Comparison of ENCODE assay signal across 21 mouse cellular contexts in genomic region chr17:29864440-29864839, GRCm38 (mm10).
DNase-seq lines count a peak whose midpoint lies in the region; ATAC-seq and TF ChIP-seq lines count a peak whose summit lies in the region.
"Had no signal": no experiment of that assay in that cellular context is flagged by ENCODE, and none has a peak within 500 bp of the region (broad histone marks: within the 10 kb centered on the region; RNA-seq: fewer than 3 reads in every experiment).

No protein-coding gene starts in this region.

- H3K27ac ChIP-seq in heart, adult 2 months, result no peak overlapping the region
- H3K27ac ChIP-seq in lung, postnatal 0 days (ENCODE audit: low read length), result no peak overlapping the region
- no peak overlapping the region for H3K27ac ChIP-seq in MEL (ENCODE audit: control insufficient read depth, low read depth, low read length)
- H3K27ac ChIP-seq in liver, embryonic 12.5 days, result 0 out of 2 replicates have a peak overlapping the region, but pooled peaks have one; percentile 41
- H3K27ac ChIP-seq: embryonic facial prominence, embryonic 15.5 days; forebrain, embryonic 12.5 days; hindbrain, embryonic 15.5 days; liver, embryonic 15.5 days; macrophage; midbrain, embryonic 12.5 days; stomach, embryonic 15.5 days had no signal

- no peaks in the 10 kb centered on the region for H3K27me3 ChIP-seq in heart, adult 2 months (ENCODE audit: control insufficient read depth, insufficient read depth, low read length)
- no peaks in the 10 kb centered on the region for H3K27me3 ChIP-seq in lung, postnatal 0 days (replicated peaks; ENCODE audit: insufficient read depth, low read length)
- no peaks in the 10 kb centered on the region for H3K27me3 ChIP-seq in MEL (ENCODE audit: control insufficient read depth in 1 of 2, insufficient read depth in 2 of 2, low read length in 2 of 2)
- H3K27me3 ChIP-seq in liver, embryonic 12.5 days (replicated peaks), result no peaks in the 10 kb centered on the region
- H3K27me3 ChIP-seq: embryonic facial prominence, embryonic 15.5 days; forebrain, embryonic 12.5 days; hindbrain, embryonic 15.5 days; liver, embryonic 15.5 days; midbrain, embryonic 12.5 days; stomach, embryonic 15.5 days had no signal

- no peaks in the 10 kb centered on the region for H3K36me3 ChIP-seq in heart, adult 2 months (ENCODE audit: control insufficient read depth, insufficient read depth, low read length)
- no peaks in the 10 kb centered on the region for H3K36me3 ChIP-seq in lung, postnatal 0 days (ENCODE audit: insufficient read depth, low read length)
- H3K36me3 ChIP-seq in MEL (ENCODE audit: control insufficient read depth in 1 of 2, insufficient read depth in 2 of 2, low read length in 2 of 2), result peaks cover 0 to 7% of the 10 kb centered on the region in 2 experiments; a peak in 2 of 4 replicates
- H3K36me3 ChIP-seq in liver, embryonic 12.5 days, result no peaks in the 10 kb centered on the region
- H3K36me3 ChIP-seq: embryonic facial prominence, embryonic 15.5 days; hindbrain, embryonic 15.5 days; liver, embryonic 15.5 days; stomach, embryonic 15.5 days had no signal

- no peak overlapping the region for H3K4me3 ChIP-seq in heart, adult 2 months
- H3K4me3 ChIP-seq in lung, postnatal 0 days (ENCODE audit: low read depth, low read length), result no peak overlapping the region
- H3K4me3 ChIP-seq in MEL (ENCODE audit: control insufficient read depth in 1 of 2, insufficient read depth in 1 of 2, low read depth in 2 of 2, low read length in 2 of 2), result no peak overlapping the region
- H3K4me3 ChIP-seq in liver, embryonic 12.5 days, result no peak overlapping the region
- H3K4me3 ChIP-seq: embryonic facial prominence, embryonic 15.5 days; forebrain, embryonic 12.5 days; hindbrain, embryonic 15.5 days; liver, embryonic 15.5 days; midbrain, embryonic 12.5 days; stomach, embryonic 15.5 days had no signal

- no peaks in the 10 kb centered on the region for H3K4me1 ChIP-seq in heart, adult 2 months (ENCODE audit: control insufficient read depth, insufficient read depth, low read length)
- H3K4me1 ChIP-seq in lung, postnatal 0 days (ENCODE audit: insufficient read depth, low read depth, low read length), result no peaks in the 10 kb centered on the region
- H3K4me1 ChIP-seq in MEL (ENCODE audit: control insufficient read depth in 1 of 2, insufficient read depth in 2 of 2, low read length in 2 of 2), result peaks cover 6 to 21% of the 10 kb centered on the region in 2 experiments
- H3K4me1 ChIP-seq in liver, embryonic 12.5 days, result peaks cover 51% of the 10 kb centered on the region
- H3K4me1 ChIP-seq: embryonic facial prominence, embryonic 15.5 days; hindbrain, embryonic 15.5 days; midbrain, embryonic 12.5 days had no signal

- H3K9ac ChIP-seq in heart, adult 2 months (ENCODE audit: low read depth, low read length), result no peak overlapping the region
- no peak overlapping the region for H3K9ac ChIP-seq in lung, postnatal 0 days (replicated peaks; ENCODE audit: low read depth)
- H3K9ac ChIP-seq in MEL (ENCODE audit: control insufficient read depth, low read depth, low read length, poor library complexity, severe bottlenecking), result no peak overlapping the region
- no peak overlapping the region for H3K9ac ChIP-seq in liver, embryonic 12.5 days
- H3K9ac ChIP-seq: embryonic facial prominence, embryonic 15.5 days; forebrain, embryonic 12.5 days; hindbrain, embryonic 15.5 days; liver, embryonic 15.5 days; midbrain, embryonic 12.5 days; stomach, embryonic 15.5 days had no signal

- no peak for TF ChIP-seq RAD21 in MEL (IDR thresholded peaks at IDR 0.05; ENCODE audit: low read depth, low read length)

- no peak for TF ChIP-seq EP300 in heart, adult 2 months (IDR thresholded peaks at IDR 0.05; ENCODE audit: insufficient read depth, low read depth, low read length)
- TF ChIP-seq EP300 in lung, postnatal 0 days (IDR thresholded peaks at IDR 0.05), result no peak
- TF ChIP-seq EP300 in MEL (IDR thresholded peaks at IDR 0.05; ENCODE audit: low read depth in 1 of 2, low read length in 2 of 2), result no peak

- intact Hi-C loops in heart, adult 2 months (cut with DNase I), result no loop called here

- 61% methylated on average over 7 of the region's 7 CpGs for WGBS in heart, adult 2 months
- 67% methylated on average over 7 of the region's 7 CpGs for WGBS in lung, postnatal 0 days
- WGBS in liver, embryonic 12.5 days (ENCODE audit: insufficient replicate concordance), result 53% methylated on average over 7 of the region's 7 CpGs

- ATAC-seq in lung, postnatal 0 days, result no peak
- no peak for ATAC-seq in liver, embryonic 12.5 days

- H3K9me3 ChIP-seq in lung, postnatal 0 days (ENCODE audit: low read length), result no peaks in the 10 kb centered on the region
- H3K9me3 ChIP-seq in MEL (replicated peaks; ENCODE audit: insufficient read depth, low read length), result no peaks in the 10 kb centered on the region
- H3K9me3 ChIP-seq in liver, embryonic 12.5 days (replicated peaks), result peaks cover 6% of the 10 kb centered on the region
- H3K9me3 ChIP-seq: hindbrain, embryonic 15.5 days; liver, embryonic 15.5 days; midbrain, embryonic 12.5 days; stomach, embryonic 15.5 days had no signal

- no peak overlapping the region for H3K4me2 ChIP-seq in lung, postnatal 0 days (replicated peaks; ENCODE audit: low read depth, low read length)
- no peak overlapping the region for H3K4me2 ChIP-seq in liver, embryonic 12.5 days
- H3K4me2 ChIP-seq: embryonic facial prominence, embryonic 15.5 days; forebrain, embryonic 12.5 days; hindbrain, embryonic 15.5 days; liver, embryonic 15.5 days; midbrain, embryonic 12.5 days; stomach, embryonic 15.5 days had no signal

- no peak for DNase-seq in heart, adult 2 months
- no peak for DNase-seq in heart, adult 9 months (ENCODE audit: low spot score in 2 of 2)
- DNase-seq in lung, postnatal 0 days (ENCODE audit: low spot score), result no peak
- DNase-seq in lung, postnatal 25 days (ENCODE audit: low spot score), result no peak
- DNase-seq in MEL (ENCODE audit: low read depth, low spot score), result no peak
- DNase-seq in embryo, embryonic 11 days, result no peak
- no peak for DNase-seq in cerebellum, adult 11-12 months
- DNase-seq: B cell, adult 2 months; cerebellum, adult 2 months; heart, adult 11 months; heart, postnatal 10 days; kidney, adult 9 months; spleen, adult 18-20 months had no signal

- TF ChIP-seq CTCF in heart, adult 2 months (IDR thresholded peaks at IDR 0.05), result peak; percentile 38
- TF ChIP-seq CTCF in lung, postnatal 0 days (IDR thresholded peaks at IDR 0.05), result peak; percentile 40
- peak; percentile 29 to 76 (median 60) for TF ChIP-seq CTCF in MEL (IDR thresholded peaks at IDR 0.05 in 2 of 3, conservative IDR thresholded peaks at IDR 0.05 in 1 of 3; ENCODE audit: control insufficient read depth in 1 of 3, insufficient read depth in 1 of 3, low read depth in 2 of 3, low read length in 3 of 3, poor library complexity in 1 of 3, severe bottlenecking in 1 of 3)

- TF ChIP-seq POLR2A in heart, adult 2 months (IDR thresholded peaks at IDR 0.05; ENCODE audit: insufficient read depth, low read depth, low read length), result no peak
- TF ChIP-seq POLR2A in MEL (IDR thresholded peaks at IDR 0.05; ENCODE audit: control insufficient read depth in 1 of 2, insufficient read depth in 1 of 2, low read depth in 1 of 2, low read length in 2 of 2, poor library complexity in 1 of 2), result no peak

- no peaks in the 10 kb centered on the region for H3K79me2 ChIP-seq in heart, adult 2 months (replicated peaks; ENCODE audit: control insufficient read depth, insufficient read depth, low read length)
- no peaks in the 10 kb centered on the region for H3K79me2 ChIP-seq in MEL (ENCODE audit: control insufficient read depth, insufficient read depth, low read length, poor library complexity)

TF ChIP-seq in MEL, 35 proteins besides CTCF, POLR2A, EP300 and RAD21:
- no peak for TF ChIP-seq MXI1 (IDR thresholded peaks at IDR 0.05; ENCODE audit: low read depth, low read length)
- no peak for TF ChIP-seq E2F4 (IDR thresholded peaks at IDR 0.05; ENCODE audit: borderline replicate concordance, low read depth, low read length)
- no peak for TF ChIP-seq USF2 (IDR thresholded peaks at IDR 0.05; ENCODE audit: borderline replicate concordance in 1 of 2, insufficient read depth in 1 of 2, low read depth in 1 of 2, low read length in 2 of 2)
- no peak for TF ChIP-seq SMC3 (IDR thresholded peaks at IDR 0.05; ENCODE audit: low read depth, low read length)
- TF ChIP-seq MYB (IDR thresholded peaks at IDR 0.05; ENCODE audit: low read depth, low read length), result no peak
- no peak for TF ChIP-seq CHD2 (IDR thresholded peaks at IDR 0.05; ENCODE audit: low read length)
- no peak for TF ChIP-seq MAX (IDR thresholded peaks at IDR 0.05; ENCODE audit: low read length)
- no peak for TF ChIP-seq MAFK (IDR thresholded peaks at IDR 0.05; ENCODE audit: borderline replicate concordance, low read depth, low read length)
- no peak for TF ChIP-seq TCF12 (IDR thresholded peaks at IDR 0.05; ENCODE audit: low read depth, low read length)
- TF ChIP-seq ELF1 (IDR thresholded peaks at IDR 0.05; ENCODE audit: low read depth, low read length), result no peak
- TF ChIP-seq UBTF (IDR thresholded peaks at IDR 0.05; ENCODE audit: borderline replicate concordance, insufficient read depth, low read depth, low read length), result no peak
- no peak for TF ChIP-seq SIN3A (IDR thresholded peaks at IDR 0.05; ENCODE audit: low read length)
- TF ChIP-seq ZC3H11A (IDR thresholded peaks at IDR 0.05; ENCODE audit: low read depth, low read length), result no peak
- no peak for TF ChIP-seq GATA1 (IDR thresholded peaks at IDR 0.05; ENCODE audit: low read depth, low read length)
- TF ChIP-seq MEF2A (IDR thresholded peaks at IDR 0.05; ENCODE audit: extremely low read depth, insufficient replicate concordance, low read depth, low read length, poor library complexity, severe bottlenecking), result no peak
- TF ChIP-seq RCOR1 (IDR thresholded peaks at IDR 0.05; ENCODE audit: low read depth, low read length), result no peak
- no peak for TF ChIP-seq TBP (IDR thresholded peaks at IDR 0.05; ENCODE audit: low read depth, low read length)
- no peak for TF ChIP-seq ETS1 (IDR thresholded peaks at IDR 0.05; ENCODE audit: low read depth, low read length)
- no peak for TF ChIP-seq CHD1 (IDR thresholded peaks at IDR 0.05; ENCODE audit: low read depth, low read length)
